Mouse (Mus musculus) CH12.LX (cell line): ENCODE data around the gene Duoxa2. TPM values are rescaled to one million over a fixed set of nuclear protein-coding genes. Genes with fewer than 3 reads are reported as not detected.

Source experiments
- DNase-seq: peaks from one replicate; pipeline ENCODE4 v3.0.0-alpha.2; 2013; ENCODE audit errors: extremely low read depth
- H3K27ac ChIP-seq: 2 replicates; pipeline ENCODE4 v1.5.1; 2012; ENCODE audit warnings: low read depth, mild to moderate bottlenecking, control low read depth, moderate library complexity; ENCODE audit not compliant: insufficient read depth
- H3K27me3 ChIP-seq: replicated peaks from 2 replicates; pipeline ENCODE3; 2012; ENCODE audit warnings: inconsistent platforms
- H3K36me3 ChIP-seq, 2 experiments: replicated peaks in 1 of 2; 2 replicates each; pipeline versions ENCODE3 to v1.6.1; 2012; ENCODE audit warnings: inconsistent platforms in 1 of 2, low read length in 1 of 2, mild to moderate bottlenecking in 1 of 2, mixed read lengths in 1 of 2, moderate library complexity in 1 of 2; ENCODE audit not compliant: control insufficient read depth in 1 of 2, insufficient read depth in 1 of 2
- H3K4me1 ChIP-seq, 2 experiments: 2 replicates each; pipeline ENCODE4 v1.6.1; 2012; ENCODE audit warnings: inconsistent platforms in 1 of 2, moderate library complexity in 1 of 2; ENCODE audit not compliant: insufficient read depth in 2 of 2, control insufficient read depth in 1 of 2
- H3K4me2 ChIP-seq: 2 replicates; pipeline ENCODE4 v1.6.1; 2012; ENCODE audit warnings: low read depth, mild to moderate bottlenecking, control low read depth; ENCODE audit not compliant: poor library complexity, insufficient read depth, severe bottlenecking
- H3K4me3 ChIP-seq, 3 experiments: fragments of 150-350 bp in 1 of 3; sonication (generic) in 1 of 3; replicated peaks in 1 of 3; 2 replicates each; pipeline versions ENCODE3 to v1.5.1; 2011 to 2012; ENCODE audit warnings: low read depth in 2 of 3, low read length in 2 of 3, mild to moderate bottlenecking in 2 of 3, moderate library complexity in 2 of 3, control low read depth in 1 of 3, improper control_type of control experiment in 1 of 3, inconsistent platforms in 1 of 3, mixed read lengths in 1 of 3; ENCODE audit not compliant: poor library complexity in 1 of 3
- H3K79me2 ChIP-seq: replicated peaks from 2 replicates; pipeline ENCODE4 v1.6.1; 2012; ENCODE audit warnings: mild to moderate bottlenecking, moderate library complexity; ENCODE audit not compliant: control insufficient read depth, poor library complexity, insufficient read depth, severe bottlenecking; ENCODE audit errors: extremely low read depth
- H3K9ac ChIP-seq: 2 replicates; pipeline ENCODE4 v1.6.1; 2012; ENCODE audit warnings: low read depth, mild to moderate bottlenecking, control low read depth, moderate library complexity; ENCODE audit not compliant: insufficient read depth
- H3K9me3 ChIP-seq: replicated peaks from 2 replicates; pipeline ENCODE3; 2012; ENCODE audit warnings: low read length, inconsistent platforms, mixed read lengths
- CHD2 ChIP-seq: IDR thresholded peaks from 2 replicates; pipeline ENCODE4 v1.6.1; 2011; ENCODE audit warnings: low read length, improper control_type of control experiment
- ELF1 ChIP-seq: IDR thresholded peaks from 2 replicates; pipeline ENCODE4 v1.6.1; 2014; ENCODE audit warnings: low read depth, mild to moderate bottlenecking, inconsistent platforms, low read length, improper control_type of control experiment
- ETS1 ChIP-seq: conservative IDR thresholded peaks from 2 replicates; pipeline ENCODE4 v1.6.1; 2012; ENCODE audit warnings: low read depth, mild to moderate bottlenecking, inconsistent platforms, low read length, improper control_type of control experiment, moderate library complexity
- JUN ChIP-seq: IDR thresholded peaks from 2 replicates; pipeline ENCODE4 v1.6.1; 2011; ENCODE audit warnings: low read depth, mild to moderate bottlenecking, low read length, improper control_type of control experiment, moderate library complexity; ENCODE audit not compliant: insufficient read depth
- MAX ChIP-seq: IDR thresholded peaks from 2 replicates; pipeline ENCODE4 v1.6.1; 2011; ENCODE audit warnings: low read length, improper control_type of control experiment
- MXI1 ChIP-seq: IDR thresholded peaks from 2 replicates; pipeline ENCODE4 v1.6.1; 2011; ENCODE audit warnings: mild to moderate bottlenecking, low read depth, low read length, improper control_type of control experiment
- MYC ChIP-seq: IDR thresholded peaks from 2 replicates; pipeline ENCODE4 v1.6.1; 2011; ENCODE audit warnings: low read depth, mild to moderate bottlenecking, improper control_type of control experiment, low read length
- SMC3 ChIP-seq: IDR thresholded peaks from 2 replicates; pipeline ENCODE4 v1.6.1; 2011; ENCODE audit warnings: low read depth, low read length, improper control_type of control experiment
- ZMIZ1 ChIP-seq: IDR thresholded peaks from 2 replicates; pipeline ENCODE4 v1.6.1; 2012; ENCODE audit warnings: low read depth, mild to moderate bottlenecking, inconsistent platforms, low read length, improper control_type of control experiment
- ZNF384 ChIP-seq: IDR thresholded peaks from 2 replicates; pipeline ENCODE4 v1.6.1; 2012; ENCODE audit warnings: low read depth, low read length, improper control_type of control experiment, inconsistent platforms
- dilution Hi-C: fragments of 300-500 bp; cut with MboI; formaldehyde crosslinking; loops from 2 replicates; pipeline ENCODE4 v1.14.3; 2020; ENCODE audit warnings: low sequenced_read_pairs; ENCODE audit not compliant: extremely low pct_unique_long_range_greater_than_20kb, extremely low pct_ligation_motif_present
- in situ Hi-C: fragments of 300-500 bp; cut with MboI; formaldehyde crosslinking; loops from 3 replicates; pipeline ENCODE4 v1.14.3; 2019; ENCODE audit warnings: low sequenced_read_pairs, low pct_ligation_motif_present, low pct_unique_long_range_greater_than_20kb, mixed read lengths
- polyA plus RNA-seq: library from polyadenylated mRNA; unstranded; fragments of >175 nt; gene quantifications from 2 replicates; pipeline ENCODE4 v1.2.1, GENCODE M21; 2012; ENCODE audit warnings: low read depth; ENCODE audit not compliant: insufficient read length
- total RNA-seq, 2 experiments: library from RNA; depleted of rRNA; stranded (reverse); fragments of 300-350 nt in 1 of 2; fragments of >200 nt in 1 of 2; gene quantifications; 2 replicates each; pipeline ENCODE4 v1.2.3; 2012 to 2014

Duoxa2 gene
- total and polyA plus RNA-seq, 3 experiments, result not detected

DNA sequence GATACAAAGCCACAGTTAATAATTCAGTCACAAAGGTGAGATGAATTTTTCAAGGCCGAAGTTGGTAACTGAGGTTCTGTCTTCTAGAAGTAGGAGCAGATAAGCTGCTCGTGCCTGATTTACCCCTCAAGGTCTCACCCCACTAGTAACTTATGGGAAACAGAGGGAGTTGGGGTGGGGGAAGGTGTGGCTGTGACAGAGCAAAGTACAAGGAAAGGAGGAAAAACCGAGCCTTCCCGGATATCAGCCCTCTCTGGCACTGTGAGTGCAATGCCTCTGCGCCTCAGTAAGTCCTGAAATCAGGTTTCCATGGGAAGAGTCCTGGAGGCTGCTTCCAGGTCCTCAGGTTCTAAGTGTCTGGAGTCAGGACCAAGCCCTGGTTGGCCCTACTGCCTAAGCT, 38.0 kb upstream of the Duoxa2 start:
- H3K4me2 ChIP-seq, result no peak overlapping the region
- H3K9ac ChIP-seq, result no peak overlapping the region
- H3K27me3 ChIP-seq, result no peaks in the 10 kb centered on the region
- peaks cover 0 to 81% of the 10 kb centered on the region in 2 experiments for H3K36me3 ChIP-seq
- in situ Hi-C loops, result no loop called here
- DNase-seq, result no peak
- H3K9me3 ChIP-seq, result no peaks in the 10 kb centered on the region
- H3K4me3 ChIP-seq, result no peak overlapping the region
- dilution Hi-C loops, result no loop called here
- H3K27ac ChIP-seq, result no peak overlapping the region
- TF ChIP-seq ETS1, result no peak
- TF ChIP-seq, all 38 proteins: peak for 0
- H3K4me1 ChIP-seq, result peaks cover 0 to 4% of the 10 kb centered on the region in 2 experiments; a peak in 1 of 4 replicates
- H3K79me2 ChIP-seq, result no peaks in the 10 kb centered on the region

GRCm38 (mm10) chr2:122264690-122265089, 34.0 kb upstream of the Duoxa2 start:
- Histone ChIP-seq H3K79me2 (no peaks in the 10 kb centered on the region), H3K9ac (no peak overlapping the region), H3K4me3 (no peak overlapping the region), H3K4me1 (peaks cover 0 to 4% of the 10 kb centered on the region in 2 experiments; a peak in 1 of 4 replicates), H3K27me3 (no peaks in the 10 kb centered on the region), H3K4me2 (no peak overlapping the region), H3K36me3 (peaks cover 0 to 46% of the 10 kb centered on the region in 2 experiments), H3K9me3 (no peaks in the 10 kb centered on the region), H3K27ac (no peak overlapping the region)
- DNase-seq, result no peak
- in situ Hi-C loops (no loop called here), dilution Hi-C loops (no loop called here)
- no peak for TF ChIP-seq MAX
- TF ChIP-seq MXI1, result no peak
- no peak for TF ChIP-seq ELF1
- TF ChIP-seq ZNF384, result no peak
- no peak for TF ChIP-seq MYC
- TF ChIP-seq JUN, result no peak

DNA sequence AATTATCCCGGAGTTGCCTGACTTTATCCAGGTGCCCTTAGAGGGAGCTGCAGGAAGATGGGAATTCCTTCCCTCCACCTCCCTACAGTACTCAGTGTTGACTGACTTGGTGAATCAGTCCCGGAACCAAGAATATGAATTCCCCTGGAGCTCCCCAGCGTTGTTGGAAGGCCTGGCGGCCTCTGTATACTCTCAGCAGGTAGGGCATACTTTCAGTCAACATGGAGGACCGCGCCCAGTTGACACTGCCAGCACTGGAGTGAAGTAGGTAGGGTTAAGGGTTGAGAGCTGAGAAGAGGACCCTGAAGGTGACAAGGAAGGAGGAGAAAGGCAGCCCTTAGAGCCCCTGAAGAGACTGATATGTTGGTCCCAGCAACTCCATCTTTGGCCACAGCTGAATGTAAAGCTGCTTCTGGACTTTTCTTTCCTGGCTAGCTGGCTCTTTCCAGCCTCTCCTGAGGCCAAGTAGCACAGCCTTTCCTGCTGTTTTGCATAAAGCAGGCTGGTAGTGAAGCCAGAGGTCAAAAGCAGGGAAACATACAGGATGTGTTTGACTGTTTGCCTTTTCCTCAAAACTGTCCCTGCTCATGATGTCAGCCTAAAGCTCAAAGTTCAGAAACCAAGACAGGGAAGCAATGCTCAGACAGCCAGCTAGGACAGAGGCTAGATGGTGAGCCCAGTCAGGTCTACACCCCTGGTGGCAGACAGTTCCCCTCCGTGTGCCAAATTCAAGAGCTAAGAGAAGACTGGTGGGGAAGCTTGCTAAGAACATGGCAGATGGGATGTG, 32.1 kb upstream of the Duoxa2 start:
- H3K4me1 ChIP-seq, result peaks cover 1 to 4% of the 10 kb centered on the region in 2 experiments; a peak in 1 of 4 replicates
- no peak overlapping the region for H3K4me2 ChIP-seq
- in situ Hi-C loops, result no loop called here
- no peaks in the 10 kb centered on the region for H3K27me3 ChIP-seq
- peaks cover 0 to 28% of the 10 kb centered on the region in 2 experiments for H3K36me3 ChIP-seq
- no peak overlapping the region for H3K9ac ChIP-seq
- dilution Hi-C loops, result no loop called here
- H3K27ac ChIP-seq, result no peak overlapping the region
- no peaks in the 10 kb centered on the region for H3K79me2 ChIP-seq
- no peak for DNase-seq
- no peaks in the 10 kb centered on the region for H3K9me3 ChIP-seq
- TF ChIP-seq SMC3, result no peak
- no peak for TF ChIP-seq CHD2
- TF ChIP-seq ZMIZ1, result no peak
- TF ChIP-seq, all 38 proteins: peak for 0
- H3K4me3 ChIP-seq, result no peak overlapping the region
